Mouse (Mus musculus): ENCODE measurements at regions not wholly inside any gene's neighbourhood (a gene's known extent, or its start where the extent isn't known, plus 50 kb on each side); places are given as distances from the start of the nearest gene placed in this dataset.

DNA sequence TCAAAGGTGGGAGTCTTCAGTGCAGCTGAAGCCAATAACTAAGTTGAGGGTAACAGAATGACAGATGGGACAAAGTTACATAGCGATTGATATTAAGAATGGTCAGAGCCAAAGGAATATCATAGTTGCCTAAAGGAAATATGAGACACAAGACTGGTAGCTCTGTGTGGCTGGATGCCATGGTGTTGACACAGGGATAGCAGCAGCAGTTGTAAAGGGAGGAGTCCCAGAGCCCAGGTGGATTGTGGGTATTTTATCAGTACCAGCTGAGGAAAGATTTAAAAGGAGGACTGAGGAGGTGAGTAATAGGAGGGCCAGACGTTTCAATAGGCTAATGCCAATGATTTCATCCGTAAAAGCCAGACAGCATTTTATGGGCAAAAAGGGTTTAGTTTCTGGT lies 59.4 kb upstream of the Pde3a start:
- no peak for TF ChIP-seq ZC3H11A (IDR thresholded peaks at IDR 0.05; ENCODE audit: low read depth, low read length)
- TF ChIP-seq CTCF (IDR thresholded peaks at IDR 0.05 in 2 of 3, conservative IDR thresholded peaks at IDR 0.05 in 1 of 3; ENCODE audit: control insufficient read depth in 1 of 3, insufficient read depth in 1 of 3, low read depth in 2 of 3, low read length in 3 of 3, poor library complexity in 1 of 3, severe bottlenecking in 1 of 3): no peak

Measured in MEL (cell line).